Mouse (Mus musculus) hindbrain, embryonic 16.5 days (tissue): ENCODE results near the gene Dennd1b. TPM values are rescaled to one million over a fixed set of nuclear protein-coding genes. Genes with fewer than 3 reads are reported as not detected.
A peak's percentile ranks its signal among the peaks of the same experiment; 100 is the strongest.

Source experiments
- ATAC-seq: fragments of 200-750 bp; cut with Nextera tagmentation; 2 replicates; pipeline ENCODE4 v1.8.0; 2017; ENCODE audit warnings: moderate TSS enrichment, moderate library complexity
- H3K27ac ChIP-seq: fragments of 300-500 bp; sonication (generic); 2 replicates; pipeline ENCODE4 v1.5.1; 2014; ENCODE audit warnings: low read depth, mild to moderate bottlenecking, control low read depth, low read length, moderate library complexity
- H3K27me3 ChIP-seq: fragments of 300-500 bp; sonication (generic); replicated peaks from 2 replicates; pipeline ENCODE4 v1.6.1; 2014; ENCODE audit warnings: low read length; ENCODE audit not compliant: control insufficient read depth, insufficient read depth
- H3K36me3 ChIP-seq: fragments of 300-500 bp; sonication (generic); 2 replicates; pipeline ENCODE4 v1.6.1; 2014; ENCODE audit warnings: mild to moderate bottlenecking, low read length, moderate library complexity, mixed read lengths; ENCODE audit not compliant: control insufficient read depth, insufficient read depth
- H3K4me1 ChIP-seq: fragments of 300-500 bp; sonication (generic); 2 replicates; pipeline ENCODE4 v1.6.1; 2014; ENCODE audit warnings: low read depth, low read length; ENCODE audit not compliant: control insufficient read depth, insufficient read depth
- H3K4me2 ChIP-seq: fragments of 300-500 bp; sonication (generic); 2 replicates; pipeline ENCODE4 v1.6.1; 2014; ENCODE audit warnings: mild to moderate bottlenecking, low read length, control low read depth, moderate library complexity
- H3K4me3 ChIP-seq: fragments of 300-500 bp; sonication (generic); 2 replicates; pipeline ENCODE4 v1.5.1; 2014; ENCODE audit warnings: mild to moderate bottlenecking, low read length, control low read depth, moderate library complexity
- H3K9ac ChIP-seq: fragments of 300-500 bp; sonication (generic); 2 replicates; pipeline ENCODE4 v1.6.1; 2014; ENCODE audit warnings: low read depth, mild to moderate bottlenecking, control low read depth, low read length, moderate library complexity
- H3K9me3 ChIP-seq: fragments of 300-500 bp; sonication (generic); 2 replicates; pipeline ENCODE4 v1.6.1; 2014; ENCODE audit warnings: mild to moderate bottlenecking, low read length, moderate library complexity; ENCODE audit not compliant: control insufficient read depth
- WGBS: fragments of 180-500 bp; shearing (Covaris S2); extraction: QIAGEN DNeasy Blood & Tissue Kit; methylation state at CpG from one replicate; pipeline ENCODE4 v1.1.7; 2014; 5-methylcytosine and 5-hydroxymethylcytosine counted together
- polyA plus RNA-seq: library from polyadenylated mRNA; unstranded; fragments of >200 nt; fragmentation: Nextera tagmentation; extraction: Ambion mirVana; gene quantifications from 2 replicates; pipeline ENCODE4 v1.2.1, GENCODE M21; 2015

Dennd1b gene
- polyA plus RNA-seq, 1 experiment from 2014 or later: 7.9 TPM

- Histone ChIP-seq H3K9ac (no peak overlapping the region), H3K4me3 (no peak overlapping the region), H3K9me3 (no peaks in the 10 kb centered on the region), H3K4me2 (peak overlapping the region; percentile 13; the same call in 1 of the 2 replicates), H3K4me1 (peaks cover 2% of the 10 kb centered on the region), H3K27ac (no peak overlapping the region), H3K36me3 (no peaks in the 10 kb centered on the region), H3K27me3 (no peaks in the 10 kb centered on the region)
- ATAC-seq: peak; percentile 87
- WGBS: 41% methylated on average over 16 of the region's 16 CpGs
Measured at GRCm38 (mm10) chr1:139080517-139081386, 117.5 kb downstream of the Dennd1b start.

- ATAC-seq: no peak
- Histone ChIP-seq H3K4me1 (peaks cover 2% of the 10 kb centered on the region), H3K36me3 (no peaks in the 10 kb centered on the region), H3K4me2 (no peak overlapping the region), H3K27ac (no peak overlapping the region), H3K9me3 (no peaks in the 10 kb centered on the region), H3K9ac (no peak overlapping the region), H3K4me3 (no peak overlapping the region), H3K27me3 (no peaks in the 10 kb centered on the region)
- 64% methylated on average over 2 of the region's 2 CpGs for WGBS
Measured at GRCm38 (mm10) chr1:139083382-139083781, 120.1 kb downstream of the Dennd1b start.

- 96% methylated on average over 3 of the region's 3 CpGs for WGBS
- no peaks in the 10 kb centered on the region for H3K4me1 ChIP-seq
- H3K27me3 ChIP-seq: no peaks in the 10 kb centered on the region
- H3K27ac ChIP-seq: no peak overlapping the region
- no peak overlapping the region for H3K4me3 ChIP-seq
- no peaks in the 10 kb centered on the region for H3K9me3 ChIP-seq
- no peak for ATAC-seq
- H3K4me2 ChIP-seq: no peak overlapping the region
- H3K36me3 ChIP-seq: no peaks in the 10 kb centered on the region
- H3K9ac ChIP-seq: no peak overlapping the region
Measured at GRCm38 (mm10) chr1:139087564-139087963, 124.3 kb downstream of the Dennd1b start.

GRCm38 (mm10) chr1:139090744-139091143, 127.5 kb downstream of the Dennd1b start:
- Histone ChIP-seq H3K27me3 (no peaks in the 10 kb centered on the region), H3K9ac (no peak overlapping the region), H3K9me3 (no peaks in the 10 kb centered on the region), H3K4me2 (no peak overlapping the region), H3K4me3 (no peak overlapping the region), H3K36me3 (no peaks in the 10 kb centered on the region), H3K27ac (no peak overlapping the region), H3K4me1 (no peaks in the 10 kb centered on the region)
- ATAC-seq: no peak
- 68% methylated on average over 3 of the region's 3 CpGs for WGBS

- H3K27me3 ChIP-seq: no peaks in the 10 kb centered on the region
- no peak overlapping the region for H3K4me3 ChIP-seq
- H3K9ac ChIP-seq: no peak overlapping the region
- ATAC-seq: no peak
- no peaks in the 10 kb centered on the region for H3K9me3 ChIP-seq
- H3K4me1 ChIP-seq: no peaks in the 10 kb centered on the region
- no peak overlapping the region for H3K4me2 ChIP-seq
- H3K36me3 ChIP-seq: no peaks in the 10 kb centered on the region
- no peak overlapping the region for H3K27ac ChIP-seq
- 85% methylated on average over 6 of the region's 6 CpGs for WGBS
Measured at GRCm38 (mm10) chr1:139091701-139092100, 128.5 kb downstream of the Dennd1b start.

- WGBS: 80% methylated on average over 10 of the region's 10 CpGs
- ATAC-seq: no peak
- no peaks in the 10 kb centered on the region for H3K36me3 ChIP-seq
- no peak overlapping the region for H3K9ac ChIP-seq
- no peak overlapping the region for H3K27ac ChIP-seq
- no peak overlapping the region for H3K4me2 ChIP-seq
- H3K4me3 ChIP-seq: no peak overlapping the region
- no peaks in the 10 kb centered on the region for H3K4me1 ChIP-seq
- no peaks in the 10 kb centered on the region for H3K9me3 ChIP-seq
- no peaks in the 10 kb centered on the region for H3K27me3 ChIP-seq
Measured at GRCm38 (mm10) chr1:139092144-139092543, 128.9 kb downstream of the Dennd1b start.

GRCm38 (mm10) chr1:139092722-139093121, 129.5 kb downstream of the Dennd1b start:
- Histone ChIP-seq H3K4me1 (no peaks in the 10 kb centered on the region), H3K27me3 (no peaks in the 10 kb centered on the region), H3K36me3 (no peaks in the 10 kb centered on the region), H3K27ac (no peak overlapping the region), H3K9me3 (no peaks in the 10 kb centered on the region), H3K9ac (no peak overlapping the region), H3K4me2 (no peak overlapping the region), H3K4me3 (no peak overlapping the region)
- 70% methylated on average over 4 of the region's 4 CpGs for WGBS
- ATAC-seq: no peak

- Histone ChIP-seq H3K9me3 (no peaks in the 10 kb centered on the region), H3K27ac (no peak overlapping the region), H3K27me3 (no peaks in the 10 kb centered on the region), H3K4me3 (no peak overlapping the region), H3K9ac (no peak overlapping the region), H3K36me3 (no peaks in the 10 kb centered on the region), H3K4me2 (no peak overlapping the region), H3K4me1 (no peaks in the 10 kb centered on the region)
- ATAC-seq: no peak
- WGBS: 91% methylated on average over 6 of the region's 6 CpGs
Measured at GRCm38 (mm10) chr1:139096369-139096768, 133.1 kb downstream of the Dennd1b start.

GRCm38 (mm10) chr1:139098088-139098487, 134.9 kb downstream of the Dennd1b start:
- H3K9me3 ChIP-seq: no peaks in the 10 kb centered on the region
- no peak overlapping the region for H3K4me2 ChIP-seq
- no peak overlapping the region for H3K4me3 ChIP-seq
- H3K9ac ChIP-seq: no peak overlapping the region
- no peaks in the 10 kb centered on the region for H3K36me3 ChIP-seq
- 88% methylated on average over 4 of the region's 4 CpGs for WGBS
- no peak overlapping the region for H3K27ac ChIP-seq
- no peaks in the 10 kb centered on the region for H3K27me3 ChIP-seq
- ATAC-seq: no peak
- no peaks in the 10 kb centered on the region for H3K4me1 ChIP-seq
